Mouse (Mus musculus) stomach, postnatal 0 days (tissue): ENCODE data around the gene Apol8.
"Not testable (repeated sequence)": the region's sequence is repeated elsewhere in the genome, so short reads cannot be mapped to it uniquely, and the experiment has no call there.

ENCODE experiments used
- CTCF ChIP-seq: IDR thresholded peaks from 2 replicates; pipeline ENCODE4 v1.5.1; 2016; ENCODE audit warnings: antibody characterized with exemption, low read depth, mild to moderate bottlenecking, moderate library complexity
- EP300 ChIP-seq: optimal IDR thresholded peaks from 2 replicates; pipeline ENCODE3; 2016; ENCODE audit warnings: antibody characterized with exemption

DNA sequence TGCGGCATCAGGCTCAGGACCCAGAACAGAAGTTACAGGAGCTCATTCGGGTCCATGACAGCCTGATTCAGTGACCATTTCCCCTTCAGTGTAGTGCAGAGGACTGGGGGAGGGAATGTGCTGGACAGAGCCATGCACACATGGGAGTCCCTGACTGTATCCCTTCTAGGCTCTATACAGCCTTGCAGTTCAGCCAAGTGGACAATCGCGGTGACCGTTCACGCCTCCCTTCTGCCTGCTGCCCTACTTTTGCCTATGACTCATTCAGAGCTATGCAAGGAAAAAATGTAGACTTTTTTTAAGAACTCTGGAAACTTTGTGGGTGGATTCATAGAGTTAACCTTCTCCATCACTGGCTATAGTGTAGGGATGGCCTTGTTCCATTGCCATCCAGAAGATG, 38.6 kb downstream of the Apol8 start:
- TF ChIP-seq CTCF, EP300: not testable (repeated sequence)
